Mouse (Mus musculus) hindbrain, embryonic 10.5 days (tissue): Measurements from ENCODE around the gene Clec10a. TPM values are rescaled to one million over a fixed set of nuclear protein-coding genes. Genes with fewer than 3 reads are reported as not detected.

Experiments
- DNase-seq: peaks from one replicate; pipeline ENCODE4 v3.0.0-alpha.2; 2017; ENCODE audit warnings: low spot score
- H3K27ac ChIP-seq: fragments of 300-500 bp; sonication (generic); 2 replicates; pipeline ENCODE4 v1.5.1; 2016; ENCODE audit warnings: mild to moderate bottlenecking, moderate library complexity
- H3K27me3 ChIP-seq: fragments of 300-500 bp; sonication (generic); 2 replicates; pipeline ENCODE4 v1.6.1; 2016; ENCODE audit warnings: mild to moderate bottlenecking; ENCODE audit not compliant: poor library complexity, insufficient read depth, severe bottlenecking
- H3K36me3 ChIP-seq: fragments of 300-500 bp; sonication (generic); 2 replicates; pipeline ENCODE4 v1.6.1; 2016; ENCODE audit warnings: mild to moderate bottlenecking, moderate library complexity
- H3K4me1 ChIP-seq: fragments of 300-500 bp; sonication (generic); replicated peaks from 2 replicates; pipeline ENCODE4 v1.6.1; 2016; ENCODE audit warnings: mild to moderate bottlenecking
- H3K4me3 ChIP-seq: fragments of 300-500 bp; sonication (generic); 2 replicates; pipeline ENCODE4 v1.5.1; 2016; ENCODE audit warnings: mild to moderate bottlenecking, moderate library complexity
- H3K9me3 ChIP-seq: fragments of 300-500 bp; sonication (generic); 2 replicates; pipeline ENCODE4 v1.6.1; 2016; ENCODE audit warnings: mild to moderate bottlenecking, moderate library complexity
- WGBS: fragments of 180-500 bp; shearing (Covaris S2); methylation state at CpG from one replicate; pipeline ENCODE4 v1.1.7; 2016; 5-methylcytosine and 5-hydroxymethylcytosine counted together
- polyA plus RNA-seq: library from polyadenylated mRNA; unstranded; fragments of >200 nt; fragmentation: Nextera tagmentation; extraction: Ambion mirVana; gene quantifications from 2 replicates; pipeline ENCODE4 v1.2.1, GENCODE M21; 2016

Clec10a gene
- polyA plus RNA-seq, 1 experiment from 2014 or later = 0.81 TPM

- H3K9me3 ChIP-seq = no peaks in the 10 kb centered on the region
- no peak overlapping the region for H3K4me3 ChIP-seq
- H3K4me1 ChIP-seq = peaks cover 25% of the 10 kb centered on the region
- no peak overlapping the region for H3K27ac ChIP-seq
- peaks cover 11% of the 10 kb centered on the region for H3K36me3 ChIP-seq
- 15% methylated on average over 9 of the region's 9 CpGs for WGBS
- H3K27me3 ChIP-seq = peaks cover 61% of the 10 kb centered on the region
- peak; percentile 47 for DNase-seq
These were observed 56.9 kb downstream of the Clec10a start for GRCm38 (mm10) chr11:70212896-70213295.

DNA sequence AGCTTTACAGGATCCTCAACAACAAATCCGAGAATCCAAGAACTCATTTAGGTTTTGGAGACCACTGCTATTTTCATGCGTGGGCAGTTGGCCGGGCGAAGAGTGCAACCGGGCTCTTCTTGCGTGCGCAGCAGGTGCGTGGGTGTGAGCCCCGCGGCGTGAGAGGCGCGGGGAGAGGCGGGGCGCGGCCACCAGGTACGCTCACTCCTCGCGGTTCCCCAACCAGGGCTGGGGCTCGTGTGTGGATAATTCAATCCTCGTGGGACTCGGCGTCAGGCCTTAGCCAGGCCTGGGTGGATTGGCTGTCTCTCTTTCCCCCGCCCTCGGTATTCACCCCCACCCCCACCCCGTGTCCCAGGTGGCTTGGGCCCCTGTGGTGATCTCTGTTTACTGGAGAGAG lies 57.7 kb downstream of the Clec10a start:
- Histone ChIP-seq H3K9me3 (no peaks in the 10 kb centered on the region), H3K4me1 (peaks cover 30% of the 10 kb centered on the region), H3K4me3 (peak overlapping the region; percentile 50), H3K27ac (0 out of 2 replicates have a peak overlapping the region, but pooled peaks have one; percentile 60), H3K27me3 (peaks cover 67% of the 10 kb centered on the region), H3K36me3 (peaks cover 19% of the 10 kb centered on the region)
- 6% methylated on average over 26 of the region's 26 CpGs for WGBS
- DNase-seq = no peak

- H3K27me3 ChIP-seq = peaks cover 73% of the 10 kb centered on the region
- under 1% methylated on average over 46 of the region's 46 CpGs for WGBS
- DNase-seq = peak; percentile 52
These were observed 58.3 kb downstream of the Clec10a start for GRCm38 (mm10) chr11:70214191-70214855.

GRCm38 (mm10) chr11:70214856-70215209 lies 58.8 kb downstream of the Clec10a start:
- WGBS = 2% methylated on average over 18 of the region's 18 CpGs
- Histone ChIP-seq H3K36me3 (peaks cover 22% of the 10 kb centered on the region), H3K4me3 (peak overlapping the region; percentile 50), H3K4me1 (peaks cover 41% of the 10 kb centered on the region), H3K27ac (no peak overlapping the region), H3K9me3 (no peaks in the 10 kb centered on the region), H3K27me3 (peaks cover 73% of the 10 kb centered on the region)
- DNase-seq = no peak

More at GRCm38 (mm10) chr11:70214191-70214855, 58.3 kb downstream of the Clec10a start:
- peak overlapping the region; percentile 50 for H3K4me3 ChIP-seq
- H3K36me3 ChIP-seq = peaks cover 22% of the 10 kb centered on the region
- H3K27ac ChIP-seq = peak overlapping the region; percentile 60; the same call in 1 of the 2 replicates
- no peaks in the 10 kb centered on the region for H3K9me3 ChIP-seq
- peaks cover 36% of the 10 kb centered on the region for H3K4me1 ChIP-seq

DNA sequence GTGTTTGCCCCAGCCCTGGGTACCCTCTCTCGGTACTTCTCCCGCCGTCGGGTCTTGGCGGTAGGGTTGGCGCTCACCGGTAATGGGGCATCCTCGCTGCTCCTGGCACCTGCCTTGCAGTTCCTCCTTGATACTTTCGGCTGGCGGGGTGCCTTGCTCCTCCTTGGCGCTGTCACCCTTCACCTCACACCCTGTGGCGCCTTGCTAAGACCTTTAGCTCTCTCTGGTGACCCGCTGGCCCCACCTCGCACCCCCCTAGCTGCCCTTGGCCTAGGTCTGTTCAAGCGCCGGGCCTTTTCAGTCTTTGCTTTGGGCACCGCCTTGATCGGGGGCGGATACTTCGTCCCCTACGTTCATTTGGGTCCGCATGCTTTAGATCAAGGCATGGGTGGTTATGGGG lies 59.3 kb downstream of the Clec10a start:
- peak overlapping the region; percentile 50 for H3K4me3 ChIP-seq
- H3K27me3 ChIP-seq = peaks cover 73% of the 10 kb centered on the region
- WGBS = 9% methylated on average over 22 of the region's 22 CpGs
- H3K27ac ChIP-seq = no peak overlapping the region
- DNase-seq = no peak
- H3K9me3 ChIP-seq = no peaks in the 10 kb centered on the region
- peaks cover 22% of the 10 kb centered on the region for H3K36me3 ChIP-seq
- H3K4me1 ChIP-seq = peaks cover 45% of the 10 kb centered on the region

GRCm38 (mm10) chr11:70216103-70216502 lies 60.1 kb downstream of the Clec10a start:
- Histone ChIP-seq H3K27me3 (peaks cover 73% of the 10 kb centered on the region), H3K4me1 (peaks cover 52% of the 10 kb centered on the region), H3K9me3 (no peaks in the 10 kb centered on the region), H3K4me3 (no peak overlapping the region), H3K36me3 (peaks cover 22% of the 10 kb centered on the region), H3K27ac (no peak overlapping the region)
- DNase-seq = no peak
- WGBS = 50% methylated on average over 3 of the region's 3 CpGs

GRCm38 (mm10) chr11:70218039-70218438 lies 62.0 kb downstream of the Clec10a start:
- Histone ChIP-seq H3K9me3 (no peaks in the 10 kb centered on the region), H3K4me1 (peaks cover 66% of the 10 kb centered on the region), H3K36me3 (peaks cover 22% of the 10 kb centered on the region), H3K27ac (no peak overlapping the region), H3K27me3 (peaks cover 69% of the 10 kb centered on the region), H3K4me3 (no peak overlapping the region)
- DNase-seq = no peak
- 91% methylated on average over 4 of the region's 4 CpGs for WGBS

DNA sequence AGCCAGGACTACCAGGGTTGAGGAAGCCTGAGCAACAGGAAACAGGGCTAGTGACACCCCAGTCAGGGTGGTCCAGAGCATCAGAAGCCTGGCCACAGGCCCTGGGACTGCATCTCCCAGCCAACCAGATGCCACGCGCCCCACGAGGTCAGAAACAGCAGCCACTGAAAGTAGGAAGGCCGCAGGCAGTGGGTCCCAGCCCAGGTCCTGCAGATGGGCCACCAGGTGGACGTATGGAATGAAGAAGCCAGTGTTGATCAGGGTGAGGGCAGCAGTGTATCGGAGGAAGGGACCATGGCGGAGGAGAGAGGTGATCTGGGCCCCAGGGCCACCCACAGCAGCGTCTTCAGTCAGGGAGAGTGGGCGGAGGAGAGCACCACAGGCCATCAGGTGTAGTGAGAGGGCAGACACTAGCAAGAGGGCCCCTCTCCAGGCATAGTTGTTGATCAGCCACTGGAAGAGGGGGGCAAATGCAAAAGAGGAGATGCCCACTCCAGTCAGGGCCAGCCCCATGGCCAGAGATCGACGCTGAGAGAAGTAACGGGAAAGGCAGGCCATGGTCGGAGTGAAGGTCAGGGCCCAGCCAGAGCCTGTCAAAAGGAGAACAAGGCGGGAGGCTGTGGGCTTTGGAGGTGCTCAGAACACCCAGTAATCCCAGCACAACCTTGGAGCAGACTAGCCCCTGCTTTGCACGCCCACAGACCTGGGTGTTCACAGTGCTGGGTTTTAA lies 62.9 kb downstream of the Clec10a start:
- Histone ChIP-seq H3K9me3 (no peaks in the 10 kb centered on the region), H3K4me3 (peak overlapping the region; percentile 73), H3K4me1 (peaks cover 62% of the 10 kb centered on the region), H3K27ac (0 out of 2 replicates have a peak overlapping the region, but pooled peaks have one; percentile 16), H3K27me3 (peaks cover 67% of the 10 kb centered on the region), H3K36me3 (peaks cover 22% of the 10 kb centered on the region)
- no peak for DNase-seq
- 88% methylated on average over 15 of the region's 15 CpGs for WGBS

DNA sequence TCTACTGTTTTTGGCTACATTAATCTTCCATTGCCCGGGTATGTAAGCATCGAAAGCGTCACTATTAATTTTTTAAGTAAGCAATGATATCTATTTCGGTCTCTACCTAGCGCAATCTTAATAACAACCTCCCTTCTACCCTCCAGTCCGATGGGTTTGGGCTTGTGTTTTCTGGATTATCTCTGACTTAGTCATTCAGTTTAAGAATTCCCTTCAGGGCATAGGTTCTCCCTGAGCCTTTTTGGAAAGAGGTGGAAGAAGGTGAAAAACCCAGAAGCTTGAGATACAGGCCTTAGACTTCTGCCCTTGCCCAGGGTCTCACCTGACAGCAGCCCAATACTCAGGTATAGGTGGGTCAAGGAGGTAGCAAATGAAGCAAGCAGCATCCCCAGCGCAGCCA lies 63.9 kb downstream of the Clec10a start:
- H3K4me3 ChIP-seq = peak overlapping the region; percentile 73
- 56% methylated on average over 7 of the region's 7 CpGs for WGBS
- H3K27ac ChIP-seq = peak overlapping the region; percentile 93
- H3K4me1 ChIP-seq = peaks cover 52% of the 10 kb centered on the region
- DNase-seq = no peak
- no peaks in the 10 kb centered on the region for H3K9me3 ChIP-seq
- peaks cover 22% of the 10 kb centered on the region for H3K36me3 ChIP-seq
- peaks cover 67% of the 10 kb centered on the region for H3K27me3 ChIP-seq

GRCm38 (mm10) chr11:70220323-70220722 lies 64.3 kb downstream of the Clec10a start:
- Histone ChIP-seq H3K36me3 (peaks cover 22% of the 10 kb centered on the region), H3K9me3 (no peaks in the 10 kb centered on the region), H3K27me3 (peaks cover 67% of the 10 kb centered on the region), H3K4me3 (peak overlapping the region; percentile 73), H3K4me1 (peaks cover 48% of the 10 kb centered on the region), H3K27ac (peak overlapping the region; percentile 93)
- WGBS = 1% methylated on average over 24 of the region's 24 CpGs
- DNase-seq = no peak

Other genes starting within 250 kb of the Clec10a start
- 96.8 and 105 TPM in 2 replicates for gene Gps2, start 242.3 kb upstream of the Clec10a start, polyA plus RNA-seq
- gene Eif5a, start 234.2 kb upstream of the Clec10a start, polyA plus RNA-seq = 2,350 and 2,667 TPM in 2 replicates
- 2.8 and 2.9 TPM in 2 replicates for gene Ybx2, start 220.4 kb upstream of the Clec10a start, polyA plus RNA-seq
- 11.0 and 13.0 TPM in 2 replicates for gene Slc2a4, start 208.0 kb upstream of the Clec10a start, polyA plus RNA-seq
- 14.6 and 37.6 TPM in 2 replicates for gene Cldn7, start 191.4 kb upstream of the Clec10a start, polyA plus RNA-seq
- 22.6 and 25.7 TPM in 2 replicates for gene Ctdnep1, start 175.0 kb upstream of the Clec10a start, polyA plus RNA-seq
- 156 and 167 TPM in 2 replicates for gene Elp5, start 173.7 kb upstream of the Clec10a start, polyA plus RNA-seq
- 421 and 580 TPM in 2 replicates for gene Gabarap, start 165.1 kb upstream of the Clec10a start, polyA plus RNA-seq
- gene Phf23, start 160.4 kb upstream of the Clec10a start, polyA plus RNA-seq = 93.7 and 98.1 TPM in 2 replicates
- gene Dvl2, start 155.6 kb upstream of the Clec10a start, polyA plus RNA-seq = 50.3 and 51.8 TPM in 2 replicates
- gene Acadvl, start 140.8 kb upstream of the Clec10a start, polyA plus RNA-seq = 44.9 and 51.7 TPM in 2 replicates
- 16.4 and 19.9 TPM in 2 replicates for gene Dlg4, start 139.3 kb upstream of the Clec10a start, polyA plus RNA-seq
- gene Asgr1, start 102.1 kb upstream of the Clec10a start, polyA plus RNA-seq = 0.68 and 1.3 TPM in 2 replicates
- gene Asgr2, start 63.6 kb upstream of the Clec10a start, polyA plus RNA-seq = 0.51 TPM in 1 of 2 replicates, not detected in the other
- gene Mgl2, start 25.9 kb upstream of the Clec10a start, polyA plus RNA-seq = not detected in 2 replicates
- 0.93 and 1.5 TPM in 2 replicates for gene Slc16a11, start 56.6 kb downstream of the Clec10a start, polyA plus RNA-seq
- 15.7 and 18.0 TPM in 2 replicates for gene Slc16a13, start 64.9 kb downstream of the Clec10a start, polyA plus RNA-seq
- gene Bcl6b, start 73.6 kb downstream of the Clec10a start, polyA plus RNA-seq = 5.5 and 5.6 TPM in 2 replicates
- gene 0610010K14Rik, start 81.7 kb downstream of the Clec10a start, polyA plus RNA-seq = 240 and 261 TPM in 2 replicates
- 10.0 and 14.5 TPM in 2 replicates for gene Gm21988, start 83.6 kb downstream of the Clec10a start, polyA plus RNA-seq
- gene Rnasek, start 83.6 kb downstream of the Clec10a start, polyA plus RNA-seq = 125 and 171 TPM in 2 replicates
- gene Alox12, start 99.2 kb downstream of the Clec10a start, polyA plus RNA-seq = 2.4 and 3.7 TPM in 2 replicates
- not detected in 2 replicates for gene Alox12e, start 166.4 kb downstream of the Clec10a start, polyA plus RNA-seq
- gene Alox15, start 195.8 kb downstream of the Clec10a start, polyA plus RNA-seq = 0.06 and 0.16 TPM in 2 replicates